In genomic region chr4:82338930-82339329, GRCm38 (mm10) we compare ENCODE assay signal across 14 mouse cellular contexts.
DNase-seq lines count a peak whose midpoint lies in the region; ATAC-seq and TF ChIP-seq lines count a peak whose summit lies in the region.
"Had no signal": no experiment of that assay in that cellular context is flagged by ENCODE, and none has a peak within 500 bp of the region (broad histone marks: within the 10 kb centered on the region; RNA-seq: fewer than 3 reads in every experiment).

No protein-coding gene starts in this region.

- no peaks in the 10 kb centered on the region for H3K36me3 ChIP-seq in hindbrain, embryonic 13.5 days
- no peaks in the 10 kb centered on the region for H3K36me3 ChIP-seq in hindbrain, embryonic 10.5 days
- no peaks in the 10 kb centered on the region for H3K36me3 ChIP-seq in lung, postnatal 0 days (ENCODE audit: insufficient read depth, low read length)
- H3K36me3 ChIP-seq: forebrain, embryonic 12.5 days; hindbrain, embryonic 15.5 days; liver, embryonic 13.5 days; midbrain, embryonic 15.5 days; neural tube, embryonic 12.5 days had no signal

- no peak for TF ChIP-seq CTCF in lung, postnatal 0 days (IDR thresholded peaks at IDR 0.05)

- no peak overlapping the region for H3K4me2 ChIP-seq in hindbrain, embryonic 13.5 days
- H3K4me2 ChIP-seq in lung, postnatal 0 days (replicated peaks; ENCODE audit: low read depth, low read length): no peak overlapping the region
- H3K4me2 ChIP-seq: forebrain, embryonic 12.5 days; hindbrain, embryonic 15.5 days; liver, embryonic 13.5 days; midbrain, embryonic 15.5 days; neural tube, embryonic 12.5 days had no signal

- 91% methylated on average over 6 of the region's 6 CpGs for WGBS in hindbrain, embryonic 13.5 days
- WGBS in hindbrain, embryonic 10.5 days: 85% methylated on average over 6 of the region's 6 CpGs
- 72% methylated on average over 6 of the region's 6 CpGs for WGBS in lung, postnatal 0 days

- peak overlapping the region; percentile 30; the same call in 1 of the 2 replicates for H3K27ac ChIP-seq in hindbrain, embryonic 13.5 days
- H3K27ac ChIP-seq in hindbrain, embryonic 10.5 days: no peak overlapping the region
- no peak overlapping the region for H3K27ac ChIP-seq in lung, postnatal 0 days (ENCODE audit: low read length)
- H3K27ac ChIP-seq: forebrain, embryonic 12.5 days; hindbrain, embryonic 15.5 days; liver, embryonic 13.5 days; midbrain, embryonic 15.5 days; neural tube, embryonic 12.5 days had no signal

- no peak overlapping the region for H3K4me3 ChIP-seq in hindbrain, embryonic 13.5 days
- H3K4me3 ChIP-seq in hindbrain, embryonic 10.5 days: no peak overlapping the region
- H3K4me3 ChIP-seq in lung, postnatal 0 days (ENCODE audit: low read depth, low read length): no peak overlapping the region
- H3K4me3 ChIP-seq: forebrain, embryonic 12.5 days; hindbrain, embryonic 15.5 days; liver, embryonic 13.5 days; midbrain, embryonic 15.5 days; neural tube, embryonic 12.5 days had no signal

- no peak overlapping the region for H3K9ac ChIP-seq in hindbrain, embryonic 13.5 days
- 0 out of 2 replicates have a peak overlapping the region, but pooled peaks have one; percentile 9 for H3K9ac ChIP-seq in lung, postnatal 0 days (replicated peaks; ENCODE audit: low read depth)
- H3K9ac ChIP-seq: forebrain, embryonic 12.5 days; hindbrain, embryonic 15.5 days; liver, embryonic 13.5 days; midbrain, embryonic 15.5 days; neural tube, embryonic 12.5 days had no signal

- DNase-seq in frontal cortex, postnatal 14 days (ENCODE audit: low spot score in 2 of 2): no peak
- DNase-seq in hindbrain, embryonic 10.5 days (ENCODE audit: low spot score): no peak
- DNase-seq in lung, postnatal 0 days (ENCODE audit: low spot score): no peak
- no peak for DNase-seq in lung, adult 18-20 months
- DNase-seq in adrenal gland, postnatal 14 days: no peak
- DNase-seq: B cell, adult 2 months; gastrocnemius, postnatal 36 days; liver, embryonic 13.5 days had no signal

- TF ChIP-seq EP300 in lung, postnatal 0 days (IDR thresholded peaks at IDR 0.05): no peak

- H3K27me3 ChIP-seq in hindbrain, embryonic 13.5 days: no peaks in the 10 kb centered on the region
- no peaks in the 10 kb centered on the region for H3K27me3 ChIP-seq in hindbrain, embryonic 10.5 days (ENCODE audit: insufficient read depth, poor library complexity, severe bottlenecking)
- no peaks in the 10 kb centered on the region for H3K27me3 ChIP-seq in lung, postnatal 0 days (replicated peaks; ENCODE audit: insufficient read depth, low read length)
- H3K27me3 ChIP-seq: forebrain, embryonic 12.5 days; hindbrain, embryonic 15.5 days; liver, embryonic 13.5 days; midbrain, embryonic 15.5 days; neural tube, embryonic 12.5 days had no signal

- H3K9me3 ChIP-seq in hindbrain, embryonic 13.5 days: no peaks in the 10 kb centered on the region
- no peaks in the 10 kb centered on the region for H3K9me3 ChIP-seq in hindbrain, embryonic 10.5 days
- no peaks in the 10 kb centered on the region for H3K9me3 ChIP-seq in lung, postnatal 0 days (ENCODE audit: low read length)
- H3K9me3 ChIP-seq: forebrain, embryonic 12.5 days; hindbrain, embryonic 15.5 days; liver, embryonic 13.5 days; midbrain, embryonic 15.5 days; neural tube, embryonic 12.5 days had no signal

- peaks cover 21% of the 10 kb centered on the region for H3K4me1 ChIP-seq in hindbrain, embryonic 13.5 days (replicated peaks)
- H3K4me1 ChIP-seq in hindbrain, embryonic 10.5 days (replicated peaks): no peaks in the 10 kb centered on the region
- no peaks in the 10 kb centered on the region; the same call in 1 of the 2 replicates for H3K4me1 ChIP-seq in lung, postnatal 0 days (ENCODE audit: insufficient read depth, low read depth, low read length)
- H3K4me1 ChIP-seq: liver, embryonic 13.5 days had no signal

- ATAC-seq in frontal cortex, adult (ENCODE audit: low TSS enrichment): peak; percentile 82
- no peak for ATAC-seq in hindbrain, embryonic 13.5 days (ENCODE audit: low FRiP score)
- no peak for ATAC-seq in lung, postnatal 0 days
- ATAC-seq: midbrain, embryonic 15.5 days had no signal
